Mouse (Mus musculus) hindbrain, postnatal 0 days (tissue): ENCODE measurements around the gene Naa30. TPM values are rescaled to one million over a fixed set of nuclear protein-coding genes. Genes with fewer than 3 reads are reported as not detected.

ENCODE experiments used
- ATAC-seq: fragments of 200-750 bp; cut with Nextera tagmentation; 2 replicates; pipeline ENCODE4 v1.8.0; 2017; ENCODE audit warnings: mild to moderate bottlenecking, moderate TSS enrichment, moderate library complexity
- DNase-seq: peaks from one replicate; pipeline ENCODE4 v3.0.0-alpha.2; 2015; ENCODE audit warnings: low spot score
- H3K27ac ChIP-seq: fragments of 300-500 bp; sonication (generic); 2 replicates; pipeline ENCODE4 v1.5.1; 2014; ENCODE audit warnings: mild to moderate bottlenecking
- H3K27me3 ChIP-seq: fragments of 300-500 bp; sonication (generic); 2 replicates; pipeline ENCODE4 v1.6.1; 2014; ENCODE audit warnings: low read length, mixed read lengths; ENCODE audit not compliant: insufficient read depth
- H3K36me3 ChIP-seq: fragments of 300-500 bp; sonication (generic); 2 replicates; pipeline ENCODE4 v1.6.1; 2014; ENCODE audit warnings: low read length, mixed read lengths; ENCODE audit not compliant: insufficient read depth
- H3K4me1 ChIP-seq: fragments of 300-500 bp; sonication (generic); 2 replicates; pipeline ENCODE4 v1.6.1; 2014; ENCODE audit warnings: antibody characterized with exemption, low read length, mixed read lengths; ENCODE audit not compliant: insufficient read depth
- H3K4me2 ChIP-seq: fragments of 300-500 bp; sonication (generic); 2 replicates; pipeline ENCODE4 v1.6.1; 2014; ENCODE audit warnings: low read depth, mild to moderate bottlenecking, low read length, moderate library complexity, mixed read lengths
- H3K4me3 ChIP-seq: fragments of 300-500 bp; sonication (generic); 2 replicates; pipeline ENCODE4 v1.5.1; 2014; ENCODE audit warnings: low read length
- H3K9ac ChIP-seq: fragments of 300-500 bp; sonication (generic); replicated peaks from 2 replicates; pipeline ENCODE4 v1.6.1; 2014; ENCODE audit warnings: mild to moderate bottlenecking, low read length, moderate library complexity, mixed read lengths
- H3K9me3 ChIP-seq: fragments of 300-500 bp; sonication (generic); 2 replicates; pipeline ENCODE4 v1.6.1; 2016; ENCODE audit warnings: low read length, mixed read lengths
- CTCF ChIP-seq: IDR thresholded peaks from 2 replicates; pipeline ENCODE4 v1.5.1; 2016; ENCODE audit warnings: antibody characterized with exemption, control low read depth, low read depth
- WGBS: fragments of 180-500 bp; shearing (Covaris S2); extraction: QIAGEN DNeasy Blood & Tissue Kit; methylation state at CpG from one replicate; pipeline ENCODE4 v1.1.7; 2014; 5-methylcytosine and 5-hydroxymethylcytosine counted together
- polyA plus RNA-seq: library from polyadenylated mRNA; unstranded; fragments of >200 nt; fragmentation: Nextera tagmentation; extraction: Ambion mirVana; gene quantifications from 2 replicates; pipeline ENCODE4 v1.2.1, GENCODE M21; 2015
- total RNA-seq: library from RNA; depleted of rRNA; stranded (reverse); fragments of >200 nt; gene quantifications from 2 replicates; pipeline ENCODE4 v1.2.3, GENCODE M21; 2014; rRNA removed

The Naa30 gene
- total RNA-seq (38.2 TPM in 2 replicates), polyA plus RNA-seq (8.6 and 9.1 TPM in 2 replicates)

DNA sequence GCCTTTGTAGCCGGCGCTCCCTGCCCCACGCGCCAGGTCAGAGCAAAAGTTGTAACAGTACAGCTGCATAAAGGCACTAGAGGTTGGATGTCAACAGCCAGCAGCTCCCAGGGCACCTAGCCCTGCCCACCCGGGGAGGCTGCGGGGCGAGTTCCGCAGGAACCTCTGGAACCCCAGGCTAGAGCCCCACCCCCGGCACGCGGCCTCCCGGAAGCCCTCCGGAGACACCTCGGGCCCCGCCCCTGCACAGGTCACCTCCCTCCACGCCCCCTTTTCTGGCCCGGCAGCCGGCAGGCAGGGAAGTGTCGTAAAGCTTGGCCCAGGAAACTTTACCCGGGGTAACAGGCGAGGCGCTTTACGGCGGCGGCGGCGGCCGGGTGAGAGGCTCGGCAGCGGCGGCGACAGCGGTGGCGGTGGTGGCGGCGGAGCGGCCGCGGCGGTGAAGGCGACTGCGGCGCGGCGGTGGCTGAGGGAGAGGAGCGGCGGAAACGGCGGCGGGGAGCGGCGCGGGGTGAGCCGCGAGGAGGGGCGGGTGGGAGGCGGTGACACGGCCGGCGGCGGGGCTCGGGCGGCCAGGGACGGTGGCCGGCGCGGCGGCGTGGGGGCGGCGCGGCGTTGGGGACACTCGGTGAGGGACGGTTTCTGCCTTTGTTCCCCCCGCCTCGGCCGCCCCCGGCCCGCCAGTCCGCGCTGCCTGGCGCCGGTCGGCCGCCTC is at the start of gene Naa30:
Gene Naa30 (plus strand): TSS at position 360 of the 715 bp plus-strand sequence.
- H3K4me3 ChIP-seq = peak within 1 kb of the TSS; percentile 99
- H3K4me2 ChIP-seq = peak within 1 kb of the TSS; percentile 76
- TF ChIP-seq CTCF = no peak
- H3K9me3 ChIP-seq = no peaks in the 10 kb centered on the region
- no peaks in the 10 kb centered on the region for H3K36me3 ChIP-seq
- peak within 1 kb of the TSS; percentile 97 for H3K9ac ChIP-seq
- H3K4me1 ChIP-seq = peaks cover 18% of the 10 kb centered on the region
- DNase-seq (peak; percentile 96), ATAC-seq (peak; percentile 93)
- H3K27ac ChIP-seq = peak within 1 kb of the TSS; percentile 88
- WGBS = 1% methylated on average over 56 of the region's 86 CpGs
- H3K27me3 ChIP-seq = no peaks in the 10 kb centered on the region

DNA sequence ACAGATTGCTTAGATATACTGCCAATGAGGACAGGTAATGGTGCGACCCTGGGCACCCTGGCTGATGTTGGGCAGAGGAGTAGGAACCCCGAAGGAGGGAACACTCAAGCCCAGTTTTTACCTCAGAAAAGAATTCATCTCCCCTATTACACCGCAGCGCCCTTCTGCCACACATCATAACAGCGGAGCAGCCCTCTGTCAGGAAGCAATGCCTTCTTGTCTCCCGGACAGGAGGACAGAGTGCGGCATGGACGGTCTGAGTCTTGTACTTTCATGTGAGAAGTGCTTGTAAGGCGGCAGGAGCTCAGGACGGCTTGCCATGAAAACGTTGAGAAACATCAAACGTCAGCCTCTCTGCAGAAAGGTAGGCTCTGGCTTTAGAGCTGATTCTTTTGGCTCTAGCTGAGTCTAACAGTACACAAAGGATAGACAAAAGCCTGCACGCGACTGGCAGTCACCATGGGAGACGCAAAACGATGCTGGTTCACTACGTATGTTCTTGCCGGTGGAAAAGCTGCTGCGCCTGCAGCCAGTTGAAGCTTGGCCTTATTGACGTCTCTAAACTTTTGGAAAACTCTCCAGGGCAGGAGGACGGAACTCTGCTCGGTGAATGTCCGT is 44.8 kb upstream of the Naa30 start:
- 20% methylated on average over 23 of the region's 23 CpGs for whole genome bisulfite sequencing
- H3K27ac ChIP-seq = no peak overlapping the region
- H3K9ac ChIP-seq = no peak overlapping the region
- H3K36me3 ChIP-seq = no peaks in the 10 kb centered on the region
- no peaks in the 10 kb centered on the region for H3K9me3 ChIP-seq
- peak; percentile 34 for DNase-seq
- no peaks in the 10 kb centered on the region for H3K27me3 ChIP-seq
- peak overlapping the region; percentile 14; the same call in 1 of the 2 replicates for H3K4me3 ChIP-seq
- no peaks in the 10 kb centered on the region for H3K4me1 ChIP-seq
- peak; percentile 55; the same call in 1 of the 2 replicates for ATAC-seq
- peak overlapping the region; percentile 46 for H3K4me2 ChIP-seq
- no peak for TF ChIP-seq CTCF

DNA sequence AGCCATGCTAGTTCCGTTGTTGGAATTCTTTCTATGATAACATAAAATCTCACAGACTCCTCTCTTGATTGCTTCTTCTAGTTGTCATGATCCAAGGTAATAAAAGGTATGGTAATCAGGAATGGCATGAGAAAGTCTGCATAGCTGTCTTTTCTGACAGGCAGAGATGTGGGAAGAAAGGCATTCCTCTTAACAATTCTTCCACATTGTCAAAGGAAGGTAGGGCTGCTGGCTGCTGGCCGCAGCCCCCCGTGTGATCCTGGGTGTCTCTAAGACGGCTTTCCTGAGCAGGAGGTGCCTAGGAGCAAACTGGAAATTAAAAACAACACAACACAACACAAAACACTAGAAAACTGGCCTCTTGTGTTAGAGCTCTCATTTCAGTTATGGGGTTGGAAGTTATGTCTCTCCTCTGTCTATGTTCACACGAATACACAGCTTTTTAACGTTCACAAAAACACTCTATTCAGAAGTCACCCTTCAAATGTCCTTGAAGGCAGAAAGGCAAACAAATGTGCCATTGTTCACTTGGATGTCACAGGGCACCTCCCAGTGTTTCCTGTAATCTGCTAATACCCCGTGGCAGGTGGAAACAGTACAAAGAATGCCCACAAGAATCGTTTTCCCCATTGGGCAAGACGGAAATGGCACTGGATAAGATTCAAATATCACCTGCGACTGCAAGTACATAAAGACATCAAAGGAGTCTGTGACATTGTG is 43.3 kb upstream of the Naa30 start:
- H3K27me3 ChIP-seq = no peaks in the 10 kb centered on the region
- no peak overlapping the region for H3K4me3 ChIP-seq
- DNase-seq = no peak
- TF ChIP-seq CTCF = no peak
- H3K36me3 ChIP-seq = no peaks in the 10 kb centered on the region
- H3K4me1 ChIP-seq = no peaks in the 10 kb centered on the region
- H3K9me3 ChIP-seq = no peaks in the 10 kb centered on the region
- 34% methylated on average over 10 of the region's 10 CpGs for WGBS
- H3K4me2 ChIP-seq = no peak overlapping the region
- ATAC-seq = no peak
- no peak overlapping the region for H3K27ac ChIP-seq
- no peak overlapping the region for H3K9ac ChIP-seq

- H3K9me3 ChIP-seq = no peaks in the 10 kb centered on the region
- H3K4me2 ChIP-seq = no peak overlapping the region
- no peak for TF ChIP-seq CTCF
- H3K4me1 ChIP-seq = no peaks in the 10 kb centered on the region
- DNase-seq (no peak), ATAC-seq (no peak)
- H3K9ac ChIP-seq = no peak overlapping the region
- no peak overlapping the region for H3K4me3 ChIP-seq
- 87% methylated on average over 3 of the region's 3 CpGs for WGBS
- no peaks in the 10 kb centered on the region for H3K36me3 ChIP-seq
- no peaks in the 10 kb centered on the region for H3K27me3 ChIP-seq
- no peak overlapping the region for H3K27ac ChIP-seq
These were observed 39.6 kb upstream of the Naa30 start for GRCm38 (mm10) chr14:49132391-49132790.

DNA sequence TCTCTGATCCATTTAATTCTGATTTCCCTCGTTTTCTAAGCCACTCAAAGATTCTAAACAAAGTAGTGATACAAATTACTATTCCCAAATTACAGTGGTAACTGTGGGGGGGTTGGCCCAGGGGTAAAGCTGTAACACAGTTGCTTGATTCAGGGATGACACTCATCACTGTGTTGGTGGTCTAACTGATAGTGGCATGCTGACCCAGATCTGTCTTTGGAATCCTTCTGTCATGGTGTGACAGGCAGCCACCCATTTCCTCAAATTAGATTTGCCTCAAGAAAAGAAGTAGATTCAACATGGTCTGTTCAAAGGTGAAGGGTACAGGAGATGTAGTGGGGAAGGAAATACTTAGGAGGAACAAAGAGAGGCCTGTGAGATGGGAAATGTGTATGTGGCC is 33.9 kb upstream of the Naa30 start:
- TF ChIP-seq CTCF = no peak
- H3K27ac ChIP-seq = no peak overlapping the region
- no peaks in the 10 kb centered on the region for H3K4me1 ChIP-seq
- H3K4me2 ChIP-seq = no peak overlapping the region
- no peaks in the 10 kb centered on the region for H3K36me3 ChIP-seq
- no peak overlapping the region for H3K9ac ChIP-seq
- WGBS = 59% methylated on average over 1 of the region's 1 CpGs
- ATAC-seq (no peak), DNase-seq (no peak)
- no peaks in the 10 kb centered on the region for H3K27me3 ChIP-seq
- no peak overlapping the region for H3K4me3 ChIP-seq
- no peaks in the 10 kb centered on the region for H3K9me3 ChIP-seq

- WGBS = 94% methylated on average over 7 of the region's 7 CpGs
- ATAC-seq (no peak), DNase-seq (no peak)
These were observed 31.3 kb upstream of the Naa30 start for GRCm38 (mm10) chr14:49140756-49141155.

More at GRCm38 (mm10) chr14:49140756-49141155, 31.3 kb upstream of the Naa30 start:
- no peak for TF ChIP-seq CTCF
- Histone ChIP-seq H3K36me3 (no peaks in the 10 kb centered on the region), H3K27me3 (no peaks in the 10 kb centered on the region), H3K4me2 (no peak overlapping the region), H3K4me3 (no peak overlapping the region), H3K4me1 (no peaks in the 10 kb centered on the region), H3K27ac (no peak overlapping the region), H3K9me3 (no peaks in the 10 kb centered on the region), H3K9ac (no peak overlapping the region)
